Mouse (Mus musculus) olfactory bulb, adult 2 months (tissue): ENCODE data around the gene Dhx57.

Source experiments
- CTCF ChIP-seq: fragments of 200-500 bp; IDR thresholded peaks from 2 replicates; pipeline ENCODE4 v1.5.1; 2012; ENCODE audit warnings: low read depth, mild to moderate bottlenecking, low read length, moderate library complexity; ENCODE audit not compliant: insufficient read depth
- POLR2A ChIP-seq: fragments of 200-500 bp; IDR thresholded peaks from 2 replicates; pipeline ENCODE4 v1.6.1; 2012; ENCODE audit warnings: mild to moderate bottlenecking, low read depth, low read length, moderate library complexity; ENCODE audit not compliant: insufficient read depth

DNA sequence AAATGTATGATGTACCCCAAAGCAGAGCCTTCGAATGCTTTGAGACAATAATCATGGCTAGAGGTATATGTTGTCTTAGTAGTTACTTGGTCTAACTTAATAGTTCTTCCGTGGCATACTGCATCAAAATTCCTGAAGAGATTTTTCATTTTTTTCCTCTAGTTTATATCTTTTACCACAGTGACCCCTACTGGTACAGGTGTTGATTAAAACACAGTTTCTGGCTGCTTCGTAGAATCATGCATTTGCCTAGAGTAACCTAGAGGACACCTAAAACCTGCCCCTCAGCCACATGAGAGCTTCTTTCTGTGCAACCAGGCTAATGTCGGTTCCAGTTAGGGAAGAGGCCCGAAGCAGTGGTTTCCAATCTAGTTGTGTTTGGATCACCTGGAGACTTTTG is 97.2 kb downstream of the Dhx57 start:
- no peak for TF ChIP-seq CTCF
- no peak for TF ChIP-seq POLR2A
